Mouse (Mus musculus): ENCODE measurements around the gene Hexim2.

Gene Hexim2

DNA sequence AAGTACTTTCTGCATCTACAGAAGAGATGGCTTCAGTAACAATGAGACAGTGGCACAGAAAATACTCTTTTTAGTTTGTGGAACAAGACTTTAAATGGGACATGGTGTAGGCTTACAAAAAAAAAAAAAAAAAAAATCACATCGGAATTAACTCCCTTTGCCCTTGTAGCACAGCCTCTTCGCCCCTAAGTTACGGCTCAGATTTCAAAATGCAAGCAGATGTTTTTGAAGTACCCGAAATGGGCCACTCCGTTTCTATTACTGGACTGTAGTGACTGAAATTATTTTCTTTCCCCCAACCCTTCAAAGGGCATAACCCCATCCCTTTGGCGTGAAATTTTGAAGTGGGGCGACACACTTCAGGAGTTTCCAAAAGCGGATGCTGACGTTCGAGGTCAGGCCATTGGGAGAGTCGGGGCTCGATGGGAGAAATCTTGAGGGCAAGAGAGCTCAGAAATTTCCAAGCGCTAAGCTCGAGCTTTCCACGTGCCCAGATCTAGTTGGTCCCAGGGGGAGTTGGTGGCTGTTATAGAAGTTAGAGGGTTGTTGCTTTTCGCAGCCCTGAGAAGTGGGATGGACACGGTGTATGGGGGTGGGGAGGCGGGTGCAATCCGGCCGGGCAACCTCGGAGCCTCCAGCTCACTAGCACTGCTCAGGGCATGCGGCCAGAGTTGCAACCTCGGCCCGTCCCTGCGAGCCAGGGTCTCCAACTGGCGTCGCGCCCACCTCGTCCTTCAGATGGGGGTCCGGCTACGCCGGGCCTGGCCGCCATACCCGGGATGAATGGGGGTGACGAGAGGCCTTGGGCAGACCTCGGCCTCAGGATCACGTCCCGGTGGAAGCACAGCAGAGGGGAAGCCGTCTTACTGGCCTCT lies at the start of gene Hexim2:
Hexim2 (plus strand) TSS at position 729 of the 875 bp plus-strand sequence.
- no peak for DNase-seq (ENCODE audit: low read depth, low spot score)

DNA sequence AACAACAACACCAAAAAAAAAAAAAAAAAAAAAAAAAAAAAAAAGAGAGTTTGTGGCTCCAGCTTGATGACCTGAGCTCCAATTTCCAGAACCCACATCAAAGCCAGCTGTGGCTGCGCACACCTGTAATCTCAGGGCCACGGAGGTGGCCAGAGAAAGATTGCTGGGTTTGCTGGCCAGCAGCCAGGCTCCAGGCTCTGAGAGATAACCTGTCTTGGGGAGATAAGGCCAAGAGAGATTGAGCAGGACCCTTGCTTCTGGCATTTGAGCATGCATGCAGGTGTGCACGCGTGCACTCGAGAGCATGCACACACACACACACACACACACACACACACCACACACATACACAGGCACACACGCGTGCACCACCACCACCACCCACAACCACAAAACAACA lies 38.9 kb upstream of the Hexim2 start:
- DNase-seq (ENCODE audit: low read depth, low spot score) = no peak

DNA sequence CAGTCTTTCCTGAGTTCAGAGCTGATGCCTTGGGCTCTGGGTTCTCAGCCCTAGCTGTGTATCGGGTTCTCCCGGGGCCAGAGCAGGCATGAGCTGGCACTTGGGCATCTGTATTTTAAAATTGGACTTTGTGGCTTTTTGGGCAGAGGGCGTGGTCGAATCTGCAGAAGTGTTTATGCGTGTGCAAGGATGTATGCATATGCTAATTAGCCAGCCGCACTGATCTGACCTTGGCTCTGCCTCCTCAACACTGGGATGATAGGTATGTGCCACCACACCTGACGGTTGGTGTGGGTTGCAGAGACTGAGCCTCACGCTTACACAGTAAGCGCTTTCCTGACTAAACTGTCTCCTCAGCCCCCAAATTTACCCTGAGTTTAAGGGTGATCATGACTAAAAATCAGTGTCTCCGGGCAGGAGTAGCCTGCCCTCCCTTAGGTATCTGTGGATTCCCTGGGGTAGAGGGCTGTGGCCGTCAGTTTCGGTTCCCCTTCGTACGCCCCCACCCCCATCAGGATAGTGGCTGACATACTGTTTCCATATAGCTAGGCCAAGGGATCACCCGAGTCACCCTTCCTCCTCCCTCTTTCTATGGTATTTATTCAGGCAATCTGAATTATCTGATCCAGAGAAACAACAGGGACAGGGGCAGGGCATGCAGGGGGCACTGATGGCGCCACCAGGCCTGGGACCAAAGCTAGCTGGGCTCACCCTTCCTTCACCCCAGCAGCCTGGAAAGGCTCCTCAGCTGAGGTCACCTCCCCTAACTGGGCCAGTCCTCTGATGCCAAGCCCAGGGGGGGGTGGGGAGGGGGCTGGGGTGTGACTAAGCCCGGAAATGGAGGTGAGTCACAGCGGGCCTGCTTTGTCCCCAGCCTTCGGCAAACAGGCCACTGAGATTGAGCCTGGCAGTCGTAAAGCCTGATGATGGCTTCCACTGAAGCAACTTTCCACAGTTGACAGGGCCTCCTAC lies 38.1 kb upstream of the Hexim2 start:
- DNase-seq (ENCODE audit: low read depth, low spot score) = no peak

DNA sequence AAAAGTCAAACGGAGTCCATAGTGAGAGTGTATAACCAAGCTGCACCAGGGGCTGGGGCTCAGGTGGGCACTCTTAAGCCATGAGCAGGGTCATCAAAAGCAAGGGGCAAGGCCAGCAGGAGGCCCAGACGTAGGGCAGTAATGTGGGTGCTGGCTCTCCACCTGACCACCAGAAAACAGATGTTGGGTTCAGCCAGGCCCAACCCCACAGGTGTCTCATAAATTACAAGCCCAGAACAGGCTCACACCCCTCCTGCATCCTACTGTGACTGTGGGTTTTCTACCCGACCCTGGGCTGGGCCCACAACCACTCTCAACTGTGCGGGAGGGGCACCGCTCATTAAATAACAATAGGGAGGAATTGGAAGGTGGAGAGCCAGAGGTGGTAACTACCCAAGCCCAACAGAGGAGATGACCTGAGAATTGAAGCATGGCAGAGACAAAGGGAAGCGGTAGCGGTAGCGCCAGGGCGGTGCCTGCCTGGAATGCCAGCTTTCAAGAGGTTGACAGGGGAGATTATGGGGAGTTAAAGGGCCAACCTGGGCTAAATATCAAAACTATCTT lies 37.0 kb upstream of the Hexim2 start:
- no peak for DNase-seq (ENCODE audit: low read depth, low spot score)

DNA sequence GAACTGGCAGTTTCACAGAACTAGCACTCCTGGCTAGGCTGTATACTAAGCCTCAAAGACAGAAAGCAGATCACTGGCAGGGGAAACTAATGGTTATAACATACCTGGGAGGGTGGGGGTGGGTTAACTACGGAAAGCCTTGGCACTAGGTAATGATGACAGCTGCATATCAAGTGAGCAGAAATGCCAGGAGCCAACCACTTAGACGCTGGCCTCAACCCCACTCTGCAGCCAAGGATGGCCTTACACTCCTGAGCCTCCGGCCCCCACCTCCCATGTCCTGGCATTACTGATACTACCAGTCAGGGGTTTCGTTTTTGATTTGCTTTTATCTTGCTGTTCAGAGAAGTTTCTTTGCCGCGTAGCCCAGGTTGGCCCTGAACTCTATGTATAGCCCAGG lies 36.4 kb upstream of the Hexim2 start:
- DNase-seq (ENCODE audit: low read depth, low spot score) = no peak

DNA sequence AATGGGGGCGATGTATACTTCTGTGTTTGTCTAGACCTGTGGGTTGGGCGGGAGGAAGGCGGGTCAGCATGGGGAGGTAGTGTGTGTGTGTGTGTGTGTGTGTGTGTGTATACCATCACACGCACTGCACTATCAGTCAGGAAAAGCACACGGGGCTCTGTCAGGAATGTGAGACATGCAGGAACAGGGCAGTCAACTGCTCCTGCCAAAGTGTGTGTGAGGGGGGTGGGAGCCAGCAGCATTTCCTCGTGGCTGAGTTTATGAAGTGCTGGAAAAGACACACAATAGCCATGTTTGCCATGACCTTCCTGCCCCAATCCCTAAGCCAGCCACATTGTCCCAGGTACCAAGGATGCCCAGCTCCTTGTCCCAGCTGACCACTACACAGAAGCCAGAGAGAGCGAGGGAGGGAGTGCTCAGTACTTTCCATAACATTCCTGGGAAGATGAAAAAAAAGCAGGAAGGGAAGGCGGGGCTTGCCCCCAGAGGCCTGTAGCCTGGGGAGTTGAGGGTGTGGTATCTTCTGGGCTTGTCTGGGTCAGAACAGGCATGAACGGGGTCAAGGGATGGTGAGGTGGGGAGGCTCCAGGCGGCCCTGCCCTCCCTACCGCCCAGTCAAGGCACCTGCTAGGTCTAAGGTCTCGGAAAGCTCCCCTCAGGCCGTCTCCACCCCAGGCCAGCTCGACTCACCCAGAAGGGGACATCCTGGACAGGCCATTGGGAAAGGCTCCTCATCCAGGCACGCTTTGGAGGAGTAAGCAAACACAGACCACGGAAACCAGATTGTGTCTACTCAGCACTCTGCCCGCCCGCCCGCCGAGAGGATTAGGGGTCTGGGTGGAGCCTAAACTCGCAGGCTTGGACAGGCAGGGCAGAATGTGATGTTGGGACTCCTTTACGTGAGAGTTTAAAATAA lies 35.0 kb upstream of the Hexim2 start:
- DNase-seq (ENCODE audit: low read depth, low spot score) = no peak

DNA sequence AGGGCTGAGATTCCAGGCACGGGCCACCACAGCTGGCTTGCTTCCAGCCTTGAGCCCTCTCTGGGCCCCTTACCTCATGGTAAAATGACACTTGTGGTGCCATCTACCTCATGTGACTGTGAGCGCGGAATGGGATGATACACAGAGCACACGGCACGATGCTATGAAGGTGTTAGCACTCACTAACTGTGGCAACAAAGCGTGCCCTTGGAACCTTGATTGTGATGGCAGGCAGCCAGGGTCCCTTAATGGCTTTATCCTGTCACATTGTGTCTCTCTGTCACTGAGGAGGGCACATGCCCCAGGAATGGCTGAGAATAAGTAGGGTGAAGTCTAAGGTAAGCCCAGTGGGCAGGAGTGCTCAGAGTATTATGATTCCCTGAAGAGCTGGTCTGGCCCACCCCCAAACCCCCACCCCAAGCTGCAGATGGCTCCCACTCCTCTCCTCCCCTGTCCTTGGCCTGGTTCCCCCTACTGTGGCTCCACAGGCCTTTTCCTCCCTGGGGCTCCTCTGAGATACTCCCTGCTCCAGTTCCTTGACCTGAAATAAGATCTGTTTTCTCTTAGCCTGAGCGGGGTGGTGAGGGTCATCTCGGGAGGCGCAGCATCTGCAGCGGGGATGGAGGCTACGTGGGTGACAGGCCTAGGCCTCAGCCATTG lies 33.6 kb upstream of the Hexim2 start:
- DNase-seq (ENCODE audit: low read depth, low spot score) = no peak

DNA sequence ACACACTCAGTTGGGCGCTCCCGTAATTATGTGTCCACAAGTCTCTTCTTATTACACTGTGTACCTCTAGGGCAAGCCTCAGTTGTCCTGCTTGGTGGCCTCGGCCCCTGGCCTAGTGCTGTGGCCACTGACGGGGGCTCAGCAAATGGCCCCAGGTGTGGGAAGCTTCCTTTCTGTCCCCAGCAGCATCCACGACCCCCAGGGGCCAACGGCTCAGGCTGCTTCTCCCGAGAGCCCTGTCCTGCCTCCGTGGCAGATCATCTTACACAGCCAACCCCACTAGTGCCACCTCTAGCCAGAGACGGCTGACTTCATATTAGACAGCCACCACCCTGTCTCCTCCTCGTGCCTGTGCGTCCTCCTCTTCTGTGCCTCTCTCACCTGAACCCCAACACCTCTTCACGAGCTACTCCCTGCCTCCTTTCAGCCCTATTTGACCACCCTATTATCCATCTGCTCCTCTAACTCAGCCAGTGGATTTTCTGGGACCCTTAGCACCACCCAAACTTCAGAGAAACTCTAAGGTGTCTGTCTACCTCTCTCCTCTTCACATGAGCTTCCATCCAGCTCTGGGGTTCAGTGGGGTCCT lies 32.8 kb upstream of the Hexim2 start:
- no peak for DNase-seq (ENCODE audit: low read depth, low spot score)

DNA sequence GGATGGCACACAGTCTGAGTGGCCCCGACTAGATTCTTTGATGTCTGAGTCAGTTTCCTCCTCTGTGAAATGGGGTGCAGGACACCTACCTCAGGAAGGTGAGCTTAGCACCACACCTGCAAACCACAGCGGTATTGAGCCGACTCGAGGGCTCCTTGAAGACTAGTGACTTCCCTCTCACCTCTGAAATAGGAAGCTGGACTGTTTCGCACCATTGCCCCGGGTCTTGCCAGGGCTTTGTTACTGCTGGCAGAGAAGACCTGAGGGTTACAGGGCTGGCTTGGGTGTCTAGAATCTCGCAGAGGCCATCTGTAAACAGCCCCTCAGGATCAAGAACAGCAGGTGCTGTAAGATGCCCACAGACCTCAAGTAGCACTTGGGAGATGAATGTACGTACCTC lies 31.9 kb upstream of the Hexim2 start:
- DNase-seq (ENCODE audit: low read depth, low spot score) = no peak

DNA sequence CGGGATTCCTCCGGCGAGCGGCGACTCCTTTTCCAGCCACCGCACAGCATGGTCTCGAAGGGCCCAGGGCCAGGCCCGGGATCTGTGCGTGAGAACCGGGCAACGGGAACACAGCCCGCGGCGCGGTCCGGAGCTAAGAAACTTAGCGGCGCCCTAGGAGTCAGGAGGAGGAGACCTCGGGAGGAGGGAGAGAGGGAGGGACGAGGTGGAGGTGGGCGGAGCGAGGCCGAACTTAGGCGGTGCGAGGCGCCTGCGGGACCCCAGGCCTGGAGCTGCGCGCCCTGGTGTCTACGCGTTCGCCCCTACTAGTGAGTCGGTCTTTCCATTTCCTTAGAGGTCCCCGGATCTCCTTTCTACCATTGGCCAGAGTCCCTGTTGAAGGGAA lies 30.8 kb upstream of the Hexim2 start, which contains the start of the genes Plcd3 and Acbd4:
Plcd3 (minus strand) TSS at position 178 of the 385 bp plus-strand sequence.
Acbd4 (plus strand) TSS at position 202 of the 385 bp plus-strand sequence.
- DNase-seq (ENCODE audit: low read depth, low spot score) = peak; percentile 78

DNA sequence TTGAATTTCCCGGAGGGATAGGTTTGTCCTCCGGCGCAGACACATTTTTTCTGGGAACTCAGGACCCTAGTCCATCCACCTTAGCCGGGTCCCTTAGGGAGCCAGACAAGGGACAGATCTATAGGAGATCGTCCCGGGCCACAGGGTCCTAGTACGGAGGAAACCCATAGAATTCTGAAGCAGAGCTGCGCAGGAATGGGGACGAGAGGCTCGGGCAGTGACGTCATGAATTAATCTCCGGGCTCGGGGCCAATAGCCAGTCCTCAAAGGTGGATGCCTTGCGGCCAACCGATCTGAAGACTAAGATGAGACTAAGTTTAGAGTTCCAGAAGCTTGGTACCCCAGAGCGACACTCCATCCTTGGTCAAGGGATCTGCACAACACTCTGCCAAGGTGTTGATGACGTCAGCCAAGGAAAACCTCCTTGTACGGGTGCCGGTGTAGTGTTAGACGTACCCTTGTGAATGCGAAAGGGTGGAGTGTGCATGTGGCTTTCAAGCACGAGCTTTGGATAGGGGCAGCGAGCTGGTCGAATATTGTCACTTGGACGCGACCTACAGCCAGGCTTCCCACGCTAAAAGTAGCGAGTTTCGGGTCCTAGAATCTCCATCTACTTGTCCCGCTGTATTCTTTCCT lies 30.2 kb upstream of the Hexim2 start:
- no peak for DNase-seq (ENCODE audit: low read depth, low spot score)

DNA sequence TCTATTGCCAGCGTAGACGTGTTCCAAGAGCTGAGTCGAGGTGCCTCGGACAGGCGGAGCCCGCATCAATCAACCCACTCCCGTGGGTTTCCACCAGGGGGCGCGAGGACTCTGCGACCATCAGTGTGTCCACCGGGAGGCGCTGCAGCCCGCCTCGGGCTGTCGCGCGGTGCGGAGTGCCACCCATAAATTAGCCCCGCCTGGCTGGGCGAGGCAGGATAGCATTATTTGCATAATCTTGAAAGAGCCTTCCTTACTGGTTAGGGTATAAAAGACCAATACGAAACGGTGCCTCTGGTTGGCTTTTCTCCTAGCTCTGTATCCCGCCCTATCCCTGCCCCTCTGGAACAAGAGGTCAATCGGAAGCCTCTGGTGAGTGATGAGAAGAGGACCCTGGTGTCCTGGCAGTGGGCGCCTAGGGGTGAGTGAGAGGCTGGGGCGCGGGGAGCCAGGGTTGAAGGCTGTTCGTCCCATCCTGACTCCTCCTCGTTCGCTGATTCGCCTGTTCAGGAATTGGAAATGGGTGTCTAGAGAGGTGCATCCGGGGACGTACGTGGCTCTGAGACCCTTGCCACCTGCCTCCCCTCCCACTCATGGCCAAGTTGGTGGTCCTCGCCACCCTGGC lies 29.4 kb upstream of the Hexim2 start:
- peak; percentile 98 for DNase-seq (ENCODE audit: low read depth, low spot score)

DNA sequence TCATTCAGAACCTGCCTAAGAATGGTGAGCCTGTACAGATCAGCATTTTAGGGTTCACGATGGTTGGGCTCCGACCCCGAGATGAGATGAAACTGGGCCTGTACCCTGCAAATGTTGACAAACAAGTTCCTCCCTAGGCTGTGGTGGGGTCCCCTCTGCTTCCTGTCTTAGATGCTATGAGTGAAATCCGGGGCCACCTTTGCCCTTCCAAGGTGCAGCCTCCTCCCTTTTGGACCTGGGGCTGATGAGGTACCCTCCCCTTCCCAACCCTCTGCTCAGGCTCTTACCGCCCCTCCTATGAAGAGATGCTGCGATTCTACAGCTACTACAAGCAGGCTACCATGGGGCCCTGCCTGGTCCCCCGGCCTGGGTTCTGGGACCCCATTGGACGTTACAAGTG lies 28.6 kb upstream of the Hexim2 start:
- no peak for DNase-seq (ENCODE audit: low read depth, low spot score)

DNA sequence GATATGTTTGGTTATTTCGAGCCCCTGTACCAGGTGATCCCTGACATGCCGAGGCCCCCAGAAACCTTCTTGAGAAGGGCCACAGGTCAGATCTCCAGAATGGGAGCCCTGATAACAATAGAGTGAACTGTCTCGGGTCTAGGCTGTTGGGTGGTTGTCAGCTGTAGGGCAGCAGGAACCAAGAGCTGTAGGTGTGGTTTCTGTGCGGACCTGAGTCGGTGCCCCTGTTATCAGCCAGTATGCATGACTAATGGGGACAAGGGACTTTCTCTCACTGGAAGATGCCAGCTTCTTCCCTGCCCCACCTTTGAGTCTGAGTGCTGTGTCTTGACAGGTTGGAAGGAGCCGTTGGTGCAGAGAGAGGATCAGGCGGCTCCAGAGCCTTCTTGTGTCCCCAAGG lies 27.8 kb upstream of the Hexim2 start:
- DNase-seq (ENCODE audit: low read depth, low spot score) = no peak

DNA sequence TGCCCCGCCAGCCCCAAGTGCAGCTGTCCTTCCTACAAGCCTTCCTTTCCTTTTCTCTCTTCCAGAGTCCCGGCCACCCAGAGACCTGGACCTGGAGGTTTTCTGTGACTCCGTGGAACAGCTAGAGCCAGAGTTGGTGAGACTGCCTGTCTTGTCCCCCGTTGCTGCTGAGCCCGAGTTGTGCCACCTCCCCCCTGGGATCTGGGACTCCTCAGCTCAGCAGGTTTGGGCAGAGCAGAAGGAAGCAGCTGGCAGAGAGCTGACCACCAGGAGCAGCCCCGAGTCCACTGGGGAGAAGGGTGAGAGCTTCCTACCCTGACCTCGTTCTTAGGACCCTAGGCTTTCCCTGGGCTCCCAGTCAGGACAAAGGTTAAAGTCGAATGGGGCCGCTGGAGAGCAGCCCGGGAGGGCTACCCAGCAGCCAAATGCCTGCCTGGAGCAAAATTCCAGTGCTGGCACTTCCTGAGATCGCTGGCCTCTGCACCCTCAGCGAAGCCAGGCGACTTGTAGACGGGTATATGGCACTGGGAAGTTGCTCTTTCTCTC lies 27.0 kb upstream of the Hexim2 start:
- no peak for DNase-seq (ENCODE audit: low read depth, low spot score)

DNA sequence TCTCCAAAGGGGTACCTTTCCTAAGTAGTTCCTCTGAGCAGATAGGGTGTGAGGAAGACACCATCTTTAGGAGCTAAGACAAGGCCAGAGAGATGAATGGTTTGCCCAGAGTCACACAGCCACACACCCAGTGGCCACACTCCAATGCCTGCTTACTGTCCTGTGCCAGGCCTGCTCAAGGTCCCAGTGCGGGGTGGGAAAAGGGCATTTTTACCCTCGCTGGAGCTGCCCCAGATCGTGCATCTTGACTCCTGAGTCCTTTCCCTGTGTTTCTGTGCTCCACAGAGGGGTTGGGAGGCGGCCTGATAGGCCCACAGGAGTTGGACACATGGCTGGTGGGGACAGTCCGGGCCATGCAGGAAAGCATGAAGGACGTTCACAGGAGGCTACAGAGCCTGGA lies 26.4 kb upstream of the Hexim2 start:
- DNase-seq (ENCODE audit: low read depth, low spot score) = no peak

DNA sequence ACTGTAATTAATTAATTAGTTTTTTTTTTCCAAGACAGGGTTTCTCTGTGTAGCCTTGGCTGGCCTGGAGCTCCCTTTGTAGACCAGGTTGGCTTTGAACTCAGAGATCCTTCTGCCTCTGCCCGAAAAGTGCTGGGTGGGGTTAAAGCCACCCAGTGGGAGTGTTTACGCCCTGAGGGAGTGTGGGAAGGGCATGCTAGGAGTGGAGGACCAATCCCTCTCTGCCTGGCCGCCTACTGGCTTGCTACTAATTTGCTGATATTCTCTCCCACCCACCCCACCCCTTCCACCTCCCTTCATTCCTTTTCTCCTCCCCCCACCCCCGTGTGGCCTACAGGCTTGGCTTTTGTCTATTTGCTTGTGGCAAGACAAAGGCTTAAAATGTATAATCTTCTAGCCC lies 25.8 kb upstream of the Hexim2 start:
- no peak for DNase-seq (ENCODE audit: low read depth, low spot score)

DNA sequence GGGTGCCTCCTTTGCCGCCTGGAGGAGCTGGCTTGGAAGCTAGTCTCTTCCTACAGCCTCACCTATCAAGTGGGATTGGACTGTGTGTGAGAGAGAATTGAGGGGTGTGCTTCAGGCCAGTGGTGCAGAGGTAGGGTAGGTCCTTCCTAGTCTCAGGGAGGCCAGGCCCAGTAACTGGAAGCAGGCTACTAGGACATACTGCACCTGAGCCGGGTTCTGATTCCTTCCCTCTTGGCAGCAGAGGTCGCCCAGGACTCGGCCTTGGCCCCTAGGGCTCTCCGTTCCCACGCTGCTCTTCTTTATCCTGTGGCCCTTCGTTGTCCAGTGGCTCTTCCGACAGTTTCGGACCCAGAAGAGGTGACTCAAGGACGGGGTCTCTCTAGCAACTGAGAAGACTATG lies 20.9 kb upstream of the Hexim2 start:
- no peak for DNase-seq (ENCODE audit: low read depth, low spot score)

Data from WW6 (cell line).